ENCODE assay signal across 29 mouse cellular contexts in genomic region chr13:18013205-18013604, GRCm38 (mm10). TPM values are rescaled to one million over a fixed set of nuclear protein-coding genes. Genes with fewer than 3 reads are reported as not detected.
DNase-seq lines count a peak whose midpoint lies in the region; ATAC-seq lines count a peak whose summit lies in the region.
"Had no signal": no experiment of that assay in that cellular context is flagged by ENCODE, and none has a peak within 500 bp of the region (broad histone marks: within the 10 kb centered on the region; RNA-seq: fewer than 3 reads in every experiment).

No protein-coding gene starts in this region.

- no peak overlapping the region for H3K9ac ChIP-seq in neural tube, embryonic 14.5 days (replicated peaks; ENCODE audit: low read depth, low read length)
- H3K9ac ChIP-seq in heart, embryonic 12.5 days: no peak overlapping the region
- H3K9ac ChIP-seq: embryonic facial prominence, embryonic 13.5 days; forebrain, embryonic 15.5 days; heart, embryonic 13.5 days; hindbrain, embryonic 15.5 days; liver, embryonic 14.5 days had no signal

- H3K9me3 ChIP-seq in neural tube, embryonic 14.5 days (ENCODE audit: control insufficient read depth, low read length): no peaks in the 10 kb centered on the region
- no peaks in the 10 kb centered on the region for H3K9me3 ChIP-seq in heart, embryonic 12.5 days (replicated peaks)
- H3K9me3 ChIP-seq: embryonic facial prominence, embryonic 13.5 days; forebrain, embryonic 10.5 days; forebrain, embryonic 15.5 days; heart, embryonic 13.5 days; hindbrain, embryonic 15.5 days had no signal

- WGBS in neural tube, embryonic 14.5 days: 68% methylated on average over 6 of the region's 6 CpGs
- 69% methylated on average over 6 of the region's 6 CpGs for WGBS in heart, embryonic 12.5 days

- no peak overlapping the region for H3K27ac ChIP-seq in neural tube, embryonic 14.5 days (ENCODE audit: low read depth, low read length)
- H3K27ac ChIP-seq in heart, embryonic 12.5 days (ENCODE audit: poor library complexity, severe bottlenecking): no peak overlapping the region
- H3K27ac ChIP-seq: embryonic facial prominence, embryonic 13.5 days; forebrain, embryonic 10.5 days; forebrain, embryonic 15.5 days; heart, embryonic 13.5 days; hindbrain, embryonic 15.5 days; layer of hippocampus, adult 2 months; liver, embryonic 14.5 days; macrophage had no signal

- H3K36me3 ChIP-seq in neural tube, embryonic 14.5 days (ENCODE audit: control insufficient read depth, insufficient read depth, low read length): no peaks in the 10 kb centered on the region
- H3K36me3 ChIP-seq in heart, embryonic 12.5 days: no peaks in the 10 kb centered on the region
- H3K36me3 ChIP-seq: embryonic facial prominence, embryonic 13.5 days; forebrain, embryonic 10.5 days; forebrain, embryonic 15.5 days; heart, embryonic 13.5 days; hindbrain, embryonic 15.5 days had no signal

- no peak overlapping the region for H3K4me2 ChIP-seq in neural tube, embryonic 14.5 days (ENCODE audit: low read depth, low read length)
- H3K4me2 ChIP-seq in heart, embryonic 12.5 days: no peak overlapping the region
- H3K4me2 ChIP-seq: embryonic facial prominence, embryonic 13.5 days; forebrain, embryonic 15.5 days; heart, embryonic 13.5 days; hindbrain, embryonic 15.5 days had no signal

- no peaks in the 10 kb centered on the region for H3K4me1 ChIP-seq in neural tube, embryonic 14.5 days (ENCODE audit: control insufficient read depth, insufficient read depth, low read length)
- H3K4me1 ChIP-seq in heart, embryonic 12.5 days (replicated peaks): no peaks in the 10 kb centered on the region
- H3K4me1 ChIP-seq: embryonic facial prominence, embryonic 13.5 days; forebrain, embryonic 10.5 days; forebrain, embryonic 15.5 days; heart, embryonic 13.5 days; hindbrain, embryonic 15.5 days had no signal

- H3K27me3 ChIP-seq in neural tube, embryonic 14.5 days (ENCODE audit: control insufficient read depth, insufficient read depth, low read length): no peaks in the 10 kb centered on the region
- H3K27me3 ChIP-seq in heart, embryonic 12.5 days (replicated peaks): no peaks in the 10 kb centered on the region
- H3K27me3 ChIP-seq: embryonic facial prominence, embryonic 13.5 days; forebrain, embryonic 15.5 days; heart, embryonic 13.5 days; hindbrain, embryonic 15.5 days had no signal

- H3K4me3 ChIP-seq in neural tube, embryonic 14.5 days (ENCODE audit: low read depth, low read length): no peak overlapping the region
- H3K4me3 ChIP-seq in heart, embryonic 12.5 days: no peak overlapping the region
- H3K4me3 ChIP-seq: embryonic facial prominence, embryonic 13.5 days; forebrain, embryonic 10.5 days; forebrain, embryonic 15.5 days; heart, embryonic 13.5 days; hindbrain, embryonic 15.5 days; layer of hippocampus, adult 2 months had no signal

- ATAC-seq in neural tube, embryonic 14.5 days (ENCODE audit: low read depth): peak; percentile 34; the same call in 1 of the 2 replicates
- ATAC-seq in heart, embryonic 12.5 days (ENCODE audit: insufficient number of reproducible peaks, low FRiP score): no peak
- ATAC-seq: forebrain, embryonic 15.5 days; inflammation-experienced regulatory T-cells, adult 6 months; Patski had no signal

- DNase-seq in layer of hippocampus, adult 9-11 months: peak; percentile 13
- DNase-seq in layer of hippocampus, adult 11-12 months (ENCODE audit: low spot score): no peak
- DNase-seq in right cerebral cortex, adult 18-20 months: peak; percentile 18
- no peak for DNase-seq in right cerebral cortex, postnatal 14 days
- no peak for DNase-seq in adrenal gland, adult (ENCODE audit: inconsistent age in 2 of 2, low spot score in 1 of 2)
- DNase-seq: adrenal gland, postnatal 14 days; cerebellum, adult 11-12 months; cerebellum, adult 9-11 months; gastrocnemius, postnatal 36 days; heart, adult 18-20 months; heart, postnatal 10 days; kidney, adult 11 months; layer of hippocampus, postnatal 36 days; liver; lung, adult 2 months; lung, postnatal 10 days; midbrain, embryonic 14.5 days had no signal

RNA-seq across cellular contexts. Expression of gene Yae1d1, which starts 20.1 kb away (rescaled TPM):
- polyA plus RNA-seq in neural tube, embryonic 14.5 days (2014; fragmentation: Nextera tagmentation; extraction: Ambion mirVana): 79.4 and 87.9 TPM in 2 replicates
- polyA plus RNA-seq in heart, embryonic 12.5 days (2016; fragmentation: Nextera tagmentation; extraction: Ambion mirVana): 73.4 and 78.9 TPM in 2 replicates

Comparison
In these comparisons a context has a peak if more than half of its experiments do, and no peak if none do; other contexts are left out.
1. DNase-seq: peak in layer of hippocampus, adult 9-11 months (single experiment) and right cerebral cortex, adult 18-20 months (single experiment); none in layer of hippocampus, adult 11-12 months (single experiment), right cerebral cortex, postnatal 14 days (single experiment) and adrenal gland, adult (0 of 2).